Mouse (Mus musculus): ENCODE measurements around the gene C6. TPM values are rescaled to one million over a fixed set of nuclear protein-coding genes. Genes with fewer than 3 reads are reported as not detected.

The C6 gene
- polyA plus RNA-seq, 1 experiment from 2014 or later = not detected

DNA sequence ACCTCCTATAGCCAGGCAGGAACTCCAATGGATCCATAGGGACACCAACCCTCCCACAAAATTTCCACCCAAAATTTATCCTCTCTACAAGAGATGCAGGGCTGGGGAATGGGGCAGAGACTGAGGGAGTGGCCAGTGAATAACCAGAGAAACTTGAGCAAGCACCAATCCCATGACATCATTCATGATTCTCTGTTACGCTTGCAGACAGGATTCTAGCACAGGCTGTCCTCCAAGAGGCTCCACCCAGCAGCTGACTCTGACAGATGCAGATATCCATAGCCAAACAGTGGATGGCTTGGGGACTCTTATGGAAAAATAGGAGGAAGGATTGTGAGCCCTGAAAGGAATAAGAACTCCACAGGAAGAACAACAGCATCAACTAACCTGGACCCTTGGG lies 94.2 kb downstream of the C6 start:
- no peak overlapping the region for H3K27ac ChIP-seq
- no peak overlapping the region for H3K4me2 ChIP-seq
- H3K9ac ChIP-seq = no peak overlapping the region
- no peaks in the 10 kb centered on the region for H3K4me1 ChIP-seq
- H3K9me3 ChIP-seq = no peaks in the 10 kb centered on the region
- 75% methylated on average over 1 of the region's 1 CpGs for WGBS
- no peak for ATAC-seq (ENCODE audit: low FRiP score)
- H3K36me3 ChIP-seq (replicated peaks) = no peaks in the 10 kb centered on the region
- no peak overlapping the region for H3K4me3 ChIP-seq (replicated peaks)
- H3K27me3 ChIP-seq = no peaks in the 10 kb centered on the region

DNA sequence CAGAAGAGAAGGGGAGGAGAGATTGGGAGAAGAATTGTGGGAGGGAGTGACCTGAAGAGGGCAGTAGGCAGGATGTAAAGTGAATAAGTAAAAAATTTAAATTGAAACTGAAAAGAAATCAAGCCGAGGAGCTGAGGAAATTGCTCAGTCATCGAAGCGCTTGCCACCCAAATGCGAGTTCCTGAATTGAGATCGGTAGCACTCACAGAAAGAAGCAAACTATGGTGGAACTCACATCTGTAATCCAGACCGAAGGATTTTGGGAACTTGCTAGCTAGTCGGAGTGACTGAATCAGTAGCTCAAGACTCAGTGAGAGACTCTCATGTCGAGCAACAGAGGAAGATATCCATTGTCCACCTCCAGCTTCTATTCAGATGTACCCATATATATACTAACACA lies 94.8 kb downstream of the C6 start:
- no peak for ATAC-seq (ENCODE audit: low FRiP score)
- WGBS = 91% methylated on average over 8 of the region's 8 CpGs
- H3K4me3 ChIP-seq (replicated peaks) = no peak overlapping the region

DNA sequence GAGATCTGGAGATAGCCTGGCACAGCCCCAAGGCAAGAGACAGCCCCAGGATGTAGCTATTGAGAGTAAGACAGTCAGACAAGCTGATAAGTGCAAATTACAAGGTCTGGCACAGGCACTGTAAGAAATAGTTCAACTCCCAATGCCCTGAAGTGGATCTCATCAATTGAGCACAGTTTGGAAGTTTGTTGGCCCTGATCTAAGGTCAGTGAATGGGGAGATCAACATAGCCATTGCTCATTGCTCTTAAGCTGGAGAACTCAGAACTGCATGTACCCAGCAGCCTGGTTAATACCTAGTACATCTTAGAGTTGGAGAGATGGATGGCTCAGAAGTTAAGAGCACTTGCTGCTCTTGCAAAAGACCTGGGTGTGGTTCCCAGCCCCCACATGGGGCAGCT lies 100.8 kb downstream of the C6 start:
- H3K27me3 ChIP-seq = no peaks in the 10 kb centered on the region
- ATAC-seq (ENCODE audit: low FRiP score) = no peak
- H3K9ac ChIP-seq = no peak overlapping the region
- H3K27ac ChIP-seq = no peak overlapping the region
- no peaks in the 10 kb centered on the region for H3K9me3 ChIP-seq
- H3K4me3 ChIP-seq (replicated peaks) = no peak overlapping the region
- H3K4me2 ChIP-seq = no peak overlapping the region
- no peaks in the 10 kb centered on the region for H3K4me1 ChIP-seq
- no peaks in the 10 kb centered on the region for H3K36me3 ChIP-seq (replicated peaks)

More for the DNA sequence above, 94.8 kb downstream of the C6 start:
- H3K36me3 ChIP-seq (replicated peaks) = no peaks in the 10 kb centered on the region
- no peak overlapping the region for H3K9ac ChIP-seq
- no peaks in the 10 kb centered on the region for H3K4me1 ChIP-seq
- no peak overlapping the region for H3K27ac ChIP-seq
- no peaks in the 10 kb centered on the region for H3K27me3 ChIP-seq
- no peak overlapping the region for H3K4me2 ChIP-seq
- H3K9me3 ChIP-seq = no peaks in the 10 kb centered on the region

DNA sequence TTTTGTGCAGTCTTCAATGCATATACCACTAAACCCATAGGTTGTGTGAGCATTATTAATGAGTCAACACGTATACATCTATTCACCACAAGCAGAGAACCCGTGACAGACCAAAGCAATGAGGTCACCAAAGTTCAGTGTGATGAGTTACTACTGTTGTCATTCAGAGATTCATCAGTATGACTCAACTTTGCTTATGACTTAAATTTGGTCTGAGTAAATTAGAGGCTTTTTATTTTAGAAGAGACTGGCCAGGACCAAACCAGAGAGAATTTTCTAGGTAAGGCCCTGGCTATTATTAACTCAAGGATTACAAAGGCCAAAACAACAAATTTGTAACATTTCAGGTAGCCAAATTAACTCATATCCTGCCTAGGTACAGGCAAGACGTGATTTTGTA lies 109.4 kb downstream of the C6 start:
- H3K4me2 ChIP-seq = no peak overlapping the region
- no peak overlapping the region for H3K27ac ChIP-seq
- WGBS = 90% methylated on average over 3 of the region's 3 CpGs
- no peaks in the 10 kb centered on the region for H3K9me3 ChIP-seq
- ATAC-seq (ENCODE audit: low FRiP score) = no peak
- no peak overlapping the region for H3K9ac ChIP-seq
- H3K27me3 ChIP-seq = no peaks in the 10 kb centered on the region
- no peaks in the 10 kb centered on the region for H3K36me3 ChIP-seq (replicated peaks)
- no peaks in the 10 kb centered on the region for H3K4me1 ChIP-seq
- no peak overlapping the region for H3K4me3 ChIP-seq (replicated peaks)

DNA sequence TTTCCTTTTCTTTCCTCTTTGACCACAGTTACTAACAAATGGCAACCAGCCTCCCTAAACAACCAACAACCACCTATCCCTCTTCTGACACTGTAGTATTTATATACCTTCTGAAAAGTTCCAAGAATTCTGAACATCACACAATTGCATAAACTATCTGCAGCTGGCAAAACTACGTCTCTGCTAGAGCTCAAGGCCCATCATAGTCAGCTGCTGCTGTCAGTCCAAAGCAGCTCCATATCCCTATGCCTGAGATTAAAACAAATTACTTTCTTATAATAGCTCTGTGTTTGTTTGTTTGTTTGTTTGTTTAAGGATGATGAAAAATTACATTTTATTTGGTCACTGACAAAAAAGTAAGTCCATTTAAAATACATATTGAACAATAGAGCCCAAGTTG lies 123.0 kb downstream of the C6 start:
- WGBS = 95% methylated on average over 1 of the region's 1 CpGs
- Histone ChIP-seq H3K36me3 (replicated peaks) (no peaks in the 10 kb centered on the region), H3K9ac (no peak overlapping the region), H3K9me3 (no peaks in the 10 kb centered on the region), H3K4me1 (no peaks in the 10 kb centered on the region), H3K4me2 (no peak overlapping the region), H3K4me3 (replicated peaks) (no peak overlapping the region), H3K27me3 (no peaks in the 10 kb centered on the region), H3K27ac (no peak overlapping the region)
- no peak for ATAC-seq (ENCODE audit: low FRiP score)

Other genes starting within 250 kb of the C6 start
- gene Mroh2b, start 171.6 kb downstream of the C6 start, polyA plus RNA-seq (2016; fragmentation: Nextera tagmentation; extraction: Ambion mirVana) = not detected in 2 replicates

Measured in forebrain, embryonic 12.5 days (tissue).